ENCODE assay signal across 14 mouse cellular contexts in the genomic region with DNA sequence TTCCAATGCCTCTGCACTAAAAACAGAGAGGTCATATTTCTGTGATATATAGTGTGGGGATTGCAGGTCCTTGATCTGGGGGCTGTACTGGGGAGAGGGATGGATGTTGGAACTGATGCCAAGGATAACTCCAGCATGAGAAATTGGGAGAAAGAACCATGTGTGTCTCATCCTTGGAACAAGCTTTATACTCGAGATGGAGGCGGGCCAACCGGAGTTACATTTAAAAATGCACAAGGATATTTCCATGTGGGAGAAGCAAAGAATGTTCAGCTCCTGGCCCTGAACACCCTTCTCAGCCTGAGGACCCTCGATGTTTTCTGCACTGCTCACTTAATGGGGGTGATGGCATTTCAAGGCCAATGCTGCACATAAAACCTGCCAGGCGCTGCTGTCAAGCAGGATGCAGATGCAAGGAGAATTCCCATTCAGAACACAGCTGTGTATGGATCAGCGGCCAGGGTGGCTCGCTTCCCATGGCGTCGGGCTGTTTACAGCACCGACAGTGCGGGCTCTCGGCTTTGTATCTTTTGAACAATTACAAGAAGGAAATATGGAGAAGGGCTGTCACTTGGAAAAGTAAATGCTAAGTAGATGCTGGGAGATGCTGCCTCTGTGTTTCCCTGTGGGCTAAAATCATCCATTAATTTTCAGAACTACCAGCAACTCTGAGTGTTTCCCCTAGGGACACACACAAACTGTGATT.
DNase-seq lines count a peak whose midpoint lies in the region; ATAC-seq and TF ChIP-seq lines count a peak whose summit lies in the region.
"Had no signal": no experiment of that assay in that cellular context is flagged by ENCODE, and none has a peak within 500 bp of the region (broad histone marks: within the 10 kb centered on the region; RNA-seq: fewer than 3 reads in every experiment).

No protein-coding gene starts in this region.

- no peak for TF ChIP-seq CTCF in lung, embryonic 14.5 days (IDR thresholded peaks at IDR 0.05; ENCODE audit: low read depth)
- no peak for TF ChIP-seq CTCF in hindbrain, postnatal 0 days (IDR thresholded peaks at IDR 0.05; ENCODE audit: low read depth)

- H3K27me3 ChIP-seq in forebrain, embryonic 14.5 days (replicated peaks; ENCODE audit: control insufficient read depth, insufficient read depth, low read length), result no peaks in the 10 kb centered on the region
- H3K27me3 ChIP-seq in forebrain, embryonic 11.5 days (ENCODE audit: control insufficient read depth, insufficient read depth, low read length), result no peaks in the 10 kb centered on the region
- H3K27me3 ChIP-seq in lung, embryonic 14.5 days (ENCODE audit: insufficient read depth, low read length), result no peaks in the 10 kb centered on the region
- H3K27me3 ChIP-seq in hindbrain, postnatal 0 days (ENCODE audit: insufficient read depth, low read length), result no peaks in the 10 kb centered on the region
- H3K27me3 ChIP-seq: heart, embryonic 15.5 days had no signal

- 46% methylated on average over 12 of the region's 12 CpGs for WGBS in forebrain, embryonic 14.5 days
- WGBS in forebrain, embryonic 11.5 days, result 76% methylated on average over 12 of the region's 12 CpGs
- 49% methylated on average over 12 of the region's 12 CpGs for WGBS in lung, embryonic 14.5 days
- WGBS in hindbrain, postnatal 0 days, result 36% methylated on average over 12 of the region's 12 CpGs

- H3K9ac ChIP-seq in forebrain, embryonic 14.5 days (ENCODE audit: low read length), result no peak overlapping the region
- H3K9ac ChIP-seq in forebrain, embryonic 11.5 days (ENCODE audit: low read length), result no peak overlapping the region
- no peak overlapping the region for H3K9ac ChIP-seq in lung, embryonic 14.5 days
- H3K9ac ChIP-seq in hindbrain, postnatal 0 days (replicated peaks; ENCODE audit: low read length), result no peak overlapping the region
- H3K9ac ChIP-seq: heart, embryonic 15.5 days had no signal

- H3K27ac ChIP-seq in forebrain, embryonic 14.5 days (ENCODE audit: low read depth, low read length), result peak overlapping the region; percentile 39; the same call in 1 of the 2 replicates
- no peak overlapping the region for H3K27ac ChIP-seq in forebrain, embryonic 11.5 days (ENCODE audit: low read depth, low read length)
- H3K27ac ChIP-seq in lung, embryonic 14.5 days (ENCODE audit: low read depth), result no peak overlapping the region
- H3K27ac ChIP-seq in hindbrain, postnatal 0 days, result no peak overlapping the region
- H3K27ac ChIP-seq: heart, embryonic 15.5 days had no signal

- no peak overlapping the region for H3K4me2 ChIP-seq in forebrain, embryonic 14.5 days (ENCODE audit: low read length)
- no peak overlapping the region for H3K4me2 ChIP-seq in forebrain, embryonic 11.5 days (ENCODE audit: low read depth, low read length, severe bottlenecking)
- H3K4me2 ChIP-seq in lung, embryonic 14.5 days, result no peak overlapping the region
- H3K4me2 ChIP-seq in hindbrain, postnatal 0 days (ENCODE audit: low read depth, low read length), result no peak overlapping the region
- H3K4me2 ChIP-seq: heart, embryonic 15.5 days had no signal

- no peaks in the 10 kb centered on the region for H3K9me3 ChIP-seq in forebrain, embryonic 14.5 days (replicated peaks; ENCODE audit: control insufficient read depth, low read length)
- H3K9me3 ChIP-seq in forebrain, embryonic 11.5 days (ENCODE audit: control insufficient read depth, low read length), result no peaks in the 10 kb centered on the region
- no peaks in the 10 kb centered on the region for H3K9me3 ChIP-seq in lung, embryonic 14.5 days (ENCODE audit: low read depth, low read length)
- H3K9me3 ChIP-seq in hindbrain, postnatal 0 days (ENCODE audit: low read length), result no peaks in the 10 kb centered on the region
- H3K9me3 ChIP-seq: heart, embryonic 15.5 days had no signal

- no peak overlapping the region for H3K4me3 ChIP-seq in forebrain, embryonic 14.5 days (ENCODE audit: low read depth, low read length)
- no peak overlapping the region for H3K4me3 ChIP-seq in forebrain, embryonic 11.5 days (ENCODE audit: low read depth, low read length)
- H3K4me3 ChIP-seq in lung, embryonic 14.5 days (ENCODE audit: low read depth, low read length), result no peak overlapping the region
- no peak overlapping the region for H3K4me3 ChIP-seq in hindbrain, postnatal 0 days (ENCODE audit: low read length)
- H3K4me3 ChIP-seq: erythroblast, embryonic 14.5 days; heart, embryonic 15.5 days had no signal

- peaks cover 5% of the 10 kb centered on the region; the same call in 1 of the 2 replicates for H3K4me1 ChIP-seq in forebrain, embryonic 14.5 days (ENCODE audit: control insufficient read depth, insufficient read depth, low read length)
- H3K4me1 ChIP-seq in forebrain, embryonic 11.5 days (replicated peaks; ENCODE audit: control insufficient read depth, insufficient read depth, low read length), result no peaks in the 10 kb centered on the region; the same call in 1 of the 2 replicates
- no peaks in the 10 kb centered on the region for H3K4me1 ChIP-seq in lung, embryonic 14.5 days (ENCODE audit: insufficient read depth)
- no peaks in the 10 kb centered on the region for H3K4me1 ChIP-seq in hindbrain, postnatal 0 days (ENCODE audit: insufficient read depth, low read length)
- H3K4me1 ChIP-seq: heart, embryonic 15.5 days had no signal

- peak; percentile 54 for DNase-seq in forebrain, embryonic 14.5 days (ENCODE audit: low spot score)
- no peak for DNase-seq in forebrain, embryonic 11.5 days (ENCODE audit: low spot score)
- DNase-seq in lung, embryonic 14.5 days, result peak; percentile 56
- no peak for DNase-seq in lung, postnatal 14 days
- DNase-seq in hindbrain, postnatal 0 days (ENCODE audit: low spot score), result peak; percentile 43
- DNase-seq in right cerebral cortex, adult 2 months (ENCODE audit: low spot score in 2 of 2), result peak; percentile 35 to 39
- no peak for DNase-seq in cerebellum, adult 11 months
- no peak for DNase-seq in urinary bladder, postnatal 14 days (ENCODE audit: low spot score)
- DNase-seq: adrenal gland, postnatal 14 days; kidney, postnatal 36 days; liver had no signal

- peak; percentile 65 for ATAC-seq in forebrain, embryonic 14.5 days
- ATAC-seq in forebrain, embryonic 11.5 days (replicated peaks; ENCODE audit: low FRiP score), result no peak
- ATAC-seq in lung, embryonic 14.5 days (ENCODE audit: insufficient read depth), result peak; percentile 35; the same call in 1 of the 2 replicates
- peak; percentile 40; the same call in 1 of the 2 replicates for ATAC-seq in hindbrain, postnatal 0 days
- ATAC-seq: inflammation-experienced regulatory T-cells, adult 6 months had no signal

- no peaks in the 10 kb centered on the region for H3K36me3 ChIP-seq in forebrain, embryonic 14.5 days (ENCODE audit: control insufficient read depth, insufficient read depth, low read length)
- H3K36me3 ChIP-seq in forebrain, embryonic 11.5 days (ENCODE audit: control insufficient read depth, insufficient read depth, low read length), result no peaks in the 10 kb centered on the region
- no peaks in the 10 kb centered on the region for H3K36me3 ChIP-seq in lung, embryonic 14.5 days (ENCODE audit: insufficient read depth)
- no peaks in the 10 kb centered on the region for H3K36me3 ChIP-seq in hindbrain, postnatal 0 days (ENCODE audit: insufficient read depth, low read length)
- H3K36me3 ChIP-seq: heart, embryonic 15.5 days had no signal

Comparison
In these comparisons a context has a peak if more than half of its experiments do, and no peak if none do; other contexts are left out.
1. DNase-seq: peak in forebrain, embryonic 14.5 days (single experiment), lung, embryonic 14.5 days (single experiment), hindbrain, postnatal 0 days (single experiment) and right cerebral cortex, adult 2 months (2 of 2); none in forebrain, embryonic 11.5 days (single experiment), lung, postnatal 14 days (single experiment), cerebellum, adult 11 months (single experiment) and urinary bladder, postnatal 14 days (single experiment).